Mouse (Mus musculus) G1E-ER4 (cell line): ENCODE data around the gene Gm4969. TPM values are rescaled to one million over a fixed set of nuclear protein-coding genes. Genes with fewer than 3 reads are reported as not detected.

Experiments used
- GATA1 ChIP-seq: IDR thresholded peaks from one replicate; pipeline ENCODE4 v1.8.0; 2012; ENCODE audit warnings: low read length, inconsistent platforms
- polyA plus RNA-seq: library from polyadenylated mRNA; stranded (reverse); fragments of >175 nt; gene quantifications from 2 replicates; pipeline ENCODE4 v1.2.3, GENCODE M21; 2012

The Gm4969 gene
- not detected in 2 replicates for polyA plus RNA-seq

GRCm38 (mm10) chr7:19118028-19118771 is at the start of gene Gm4969:
Gene Gm4969 (minus strand): TSS chr7:19118368.
- TF ChIP-seq GATA1: no peak

DNA sequence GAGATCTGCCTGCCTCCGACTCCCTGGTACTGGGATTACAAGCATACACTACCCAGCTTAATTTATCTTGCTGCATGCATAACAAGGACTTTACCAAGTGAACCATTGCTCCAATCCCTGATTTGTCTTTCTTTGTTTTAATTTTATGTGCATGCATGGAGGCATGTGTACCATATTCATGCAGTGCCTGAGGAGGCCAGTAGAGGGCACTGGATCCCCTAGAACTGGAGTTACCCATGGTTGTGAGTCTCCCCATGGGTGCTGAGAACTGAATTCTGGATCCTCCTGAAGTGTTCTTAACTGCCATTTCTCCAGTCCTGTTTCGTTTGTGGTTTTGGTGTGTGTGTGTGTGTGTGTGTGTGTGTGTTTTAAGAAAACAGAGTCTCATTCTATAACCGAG is 48.8 kb upstream of the Gm4969 start:
- no peak for TF ChIP-seq GATA1

GRCm38 (mm10) chr7:19165656-19166423 is 47.7 kb upstream of the Gm4969 start, which contains the start of gene Gipr:
Gene Gipr (minus strand): TSS chr7:19166127.
- TF ChIP-seq GATA1: no peak

DNA sequence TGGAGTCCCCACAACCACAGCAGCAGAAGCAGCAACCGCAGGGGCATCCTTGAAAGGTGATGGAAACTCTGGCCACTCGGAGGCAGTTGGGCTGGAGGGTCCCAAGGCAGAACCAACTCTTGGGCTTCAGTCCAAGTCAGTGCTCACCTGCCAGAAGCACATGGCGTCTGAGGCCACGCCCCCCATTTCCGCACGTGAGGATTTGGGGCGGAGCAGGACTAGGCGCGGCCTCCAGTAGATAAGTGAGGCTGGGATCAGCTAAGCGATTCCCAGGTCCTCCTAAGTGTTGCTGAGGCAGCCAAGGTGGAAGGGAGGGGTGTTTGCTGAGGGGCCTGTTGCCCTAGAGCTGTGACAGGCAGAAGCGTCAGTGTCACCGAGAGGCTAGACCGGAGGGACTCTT is 46.8 kb upstream of the Gm4969 start:
- no peak for TF ChIP-seq GATA1

GRCm38 (mm10) chr7:19164189-19164588 is 46.0 kb upstream of the Gm4969 start:
- no peak for TF ChIP-seq GATA1

DNA sequence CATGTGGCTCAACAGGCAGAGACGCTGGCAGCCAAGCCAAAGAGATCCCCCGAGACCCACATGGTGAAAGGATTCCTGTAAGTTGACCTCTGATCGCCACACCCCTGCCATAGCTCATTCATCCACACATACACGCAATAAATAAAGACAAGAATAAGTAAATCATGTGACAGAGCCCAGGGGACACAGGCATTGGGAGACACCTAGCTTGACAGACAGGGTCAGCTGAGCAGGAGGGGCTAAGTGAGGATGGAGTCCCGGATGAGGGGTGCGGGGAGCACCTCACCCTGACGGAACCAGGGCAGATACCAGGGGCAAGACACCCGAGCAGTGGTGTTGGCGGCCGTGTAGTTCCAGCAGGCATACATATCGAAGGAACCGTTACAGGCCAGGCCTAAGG is 45.6 kb upstream of the Gm4969 start:
- no peak for TF ChIP-seq GATA1

DNA sequence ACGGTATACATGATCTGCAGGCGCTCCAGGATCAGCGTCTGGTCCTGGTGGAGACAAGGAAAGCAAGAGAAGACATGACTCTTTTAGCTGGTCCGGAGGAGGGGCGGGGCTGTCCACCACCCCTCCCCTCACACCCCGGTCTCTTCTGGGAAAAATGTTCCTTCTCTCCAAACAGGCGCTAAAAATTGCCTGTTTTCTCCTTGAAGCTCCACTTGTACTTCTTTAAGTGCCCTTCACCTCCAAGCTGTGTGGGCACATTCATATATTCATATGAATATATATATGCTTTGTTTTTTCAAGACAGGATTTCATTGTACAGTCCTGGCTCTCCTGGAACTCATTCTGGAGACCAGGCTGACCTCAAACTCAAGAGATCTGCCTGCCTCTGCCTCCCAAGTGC is 44.8 kb upstream of the Gm4969 start:
- no peak for TF ChIP-seq GATA1

DNA sequence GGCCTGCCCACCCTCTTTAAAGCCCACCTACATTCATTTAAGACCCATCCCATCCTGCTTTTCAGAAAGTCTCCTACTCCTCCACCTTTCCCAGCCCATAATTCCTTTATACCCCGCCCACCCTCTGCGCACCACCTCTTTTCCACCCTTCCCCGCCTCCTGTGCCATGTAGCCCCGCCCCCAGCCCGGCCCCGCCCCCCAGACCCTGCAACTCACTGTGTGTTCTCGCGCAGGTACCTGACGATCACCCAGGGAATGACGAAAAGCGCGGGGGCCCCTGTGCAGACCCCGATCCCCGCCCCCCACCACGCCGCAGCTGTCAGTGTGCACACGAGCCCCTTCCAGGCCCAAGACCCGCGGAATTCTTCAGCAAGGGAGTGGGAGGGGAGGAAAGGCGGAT is 41.9 kb upstream of the Gm4969 start:
- TF ChIP-seq GATA1: no peak

GRCm38 (mm10) chr7:19159411-19159810 is 41.2 kb upstream of the Gm4969 start:
- TF ChIP-seq GATA1: no peak

DNA sequence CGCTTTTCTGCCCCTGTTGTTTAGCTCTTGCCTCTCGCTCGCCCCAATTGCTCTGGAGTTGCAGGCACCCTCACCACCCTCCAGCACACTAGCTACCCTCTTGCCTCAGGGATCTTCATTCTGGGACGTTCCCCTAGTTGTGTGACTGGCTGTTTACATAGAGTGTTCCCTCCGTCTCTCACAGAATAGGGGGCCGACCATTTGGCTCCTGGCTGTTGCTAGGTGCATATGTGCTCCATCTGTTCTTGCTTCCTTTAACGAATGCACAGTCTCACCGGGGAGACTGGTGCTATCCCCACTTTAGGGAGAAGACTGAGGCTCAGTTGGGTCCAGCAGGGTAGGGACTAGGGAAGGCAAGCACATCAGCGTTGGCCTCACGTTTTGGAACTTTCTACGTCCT is 40.4 kb upstream of the Gm4969 start:
- no peak for TF ChIP-seq GATA1

- TF ChIP-seq GATA1: no peak
Measured at GRCm38 (mm10) chr7:19157160-19157800, 39.1 kb upstream of the Gm4969 start.

GRCm38 (mm10) chr7:19155825-19156475 is 37.8 kb upstream of the Gm4969 start:
- TF ChIP-seq GATA1: no peak

DNA sequence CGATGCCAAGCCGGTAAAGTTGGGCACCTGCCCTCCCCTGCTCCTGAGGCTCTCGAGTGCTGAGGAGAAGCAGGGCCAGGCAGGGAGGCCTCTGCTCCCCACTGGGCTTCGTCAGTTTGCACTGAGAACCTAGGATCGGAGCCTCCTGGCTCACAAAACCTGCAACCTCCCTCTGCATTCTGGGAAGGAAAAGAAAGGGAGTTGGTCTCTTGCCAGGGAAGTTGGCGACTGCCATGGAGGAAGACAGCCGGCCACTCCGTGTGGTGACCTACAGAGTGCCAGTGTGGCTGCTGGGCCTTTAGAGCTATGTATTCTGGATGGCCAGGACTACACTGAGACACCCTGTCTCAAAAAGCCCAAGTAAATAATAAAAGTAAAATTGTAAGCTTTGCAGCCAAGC is 36.6 kb upstream of the Gm4969 start:
- TF ChIP-seq GATA1: no peak

GRCm38 (mm10) chr7:19149626-19150025 is 31.5 kb upstream of the Gm4969 start, which contains the start of gene Snrpd2:
Gene Snrpd2 (plus strand): TSS chr7:19149722.
- no peak for TF ChIP-seq GATA1

DNA sequence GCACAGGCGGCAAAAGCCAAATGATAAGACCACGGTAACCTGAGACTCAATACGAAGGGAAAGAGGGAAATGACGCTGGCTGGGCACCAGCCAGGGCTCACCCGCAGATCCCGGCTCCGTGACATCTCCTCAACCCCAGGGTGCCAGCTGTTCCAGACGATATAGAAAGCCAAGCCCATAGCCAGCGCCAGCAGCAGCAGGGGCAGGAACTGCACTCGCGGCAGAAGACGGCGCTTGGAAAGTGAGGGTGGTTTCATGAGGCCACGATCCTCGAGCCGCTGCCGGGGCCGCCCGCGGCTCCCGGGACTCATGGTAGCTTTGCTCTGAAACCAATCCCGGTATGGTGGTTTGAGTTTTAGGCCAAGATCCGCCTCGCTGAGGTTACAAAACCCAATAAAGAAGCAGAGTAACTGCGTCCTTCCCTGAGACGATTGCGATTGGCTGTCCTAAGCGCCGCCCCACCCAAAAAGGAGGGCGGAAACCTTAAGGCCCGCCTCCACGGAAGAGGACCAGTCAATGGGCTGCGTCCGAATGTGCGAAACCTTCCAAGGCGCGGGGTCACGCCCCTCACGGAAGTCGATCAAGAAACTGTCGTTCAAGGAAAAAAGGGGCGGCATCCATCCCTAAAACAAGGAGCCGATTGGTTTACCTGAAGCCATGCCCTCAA is 30.8 kb upstream of the Gm4969 start, which contains the start of gene Qpctl:
TSS of gene Qpctl (minus strand) at position 417 of the 667 bp plus-strand sequence.
- TF ChIP-seq GATA1: no peak
